Mouse (Mus musculus) regulatory T cell (primary cell): ENCODE data around the gene Map2k4.

Experiments used
- in situ Hi-C: fragments of 300-600 bp; cut with MboI, MseI; formaldehyde crosslinking; loops from one replicate; pipeline ENCODE4 v1.15.1; 2025; ENCODE audit warnings: high pct_unique_total_duplicates

Map2k4 gene

DNA sequence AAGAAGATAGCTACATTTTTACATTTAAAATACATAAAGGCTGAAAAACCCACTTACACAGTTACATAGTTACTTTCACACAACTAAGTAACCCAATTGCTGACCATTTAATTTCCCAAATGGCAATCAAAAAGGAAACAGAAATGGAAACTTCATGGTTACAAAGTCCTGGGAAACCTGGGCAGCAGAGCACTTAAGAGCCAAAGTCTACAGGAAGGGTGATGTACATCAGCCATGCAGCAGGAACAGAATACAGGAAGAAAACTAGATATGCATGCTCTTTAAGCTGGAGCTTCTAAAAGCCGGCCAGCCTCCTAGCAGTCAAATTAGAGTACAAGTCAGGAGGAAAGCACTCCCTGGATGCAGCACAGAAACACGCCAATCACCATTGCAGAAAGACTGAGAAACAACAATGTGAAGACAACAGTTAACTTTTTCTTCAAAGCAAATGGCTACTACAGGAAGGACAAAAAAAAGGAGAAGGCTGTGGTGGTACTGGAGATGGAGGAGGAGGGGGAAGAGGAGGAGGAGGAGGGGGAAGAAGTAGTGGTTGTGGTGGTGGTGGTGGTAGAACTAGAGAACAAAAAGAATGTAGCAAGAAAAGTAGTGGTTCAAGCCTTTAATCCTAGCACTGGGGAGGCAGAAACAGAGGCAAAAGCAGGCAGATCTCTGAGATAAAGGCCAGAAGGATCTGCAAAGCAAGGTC is 11.0 kb downstream of the Map2k4 start:
- in situ Hi-C loops, result loop anchor here (25.0 kb wide), 1 partner anchor 1865 kb away; the partner anchor contains the start of gene Hs3st3b1

DNA sequence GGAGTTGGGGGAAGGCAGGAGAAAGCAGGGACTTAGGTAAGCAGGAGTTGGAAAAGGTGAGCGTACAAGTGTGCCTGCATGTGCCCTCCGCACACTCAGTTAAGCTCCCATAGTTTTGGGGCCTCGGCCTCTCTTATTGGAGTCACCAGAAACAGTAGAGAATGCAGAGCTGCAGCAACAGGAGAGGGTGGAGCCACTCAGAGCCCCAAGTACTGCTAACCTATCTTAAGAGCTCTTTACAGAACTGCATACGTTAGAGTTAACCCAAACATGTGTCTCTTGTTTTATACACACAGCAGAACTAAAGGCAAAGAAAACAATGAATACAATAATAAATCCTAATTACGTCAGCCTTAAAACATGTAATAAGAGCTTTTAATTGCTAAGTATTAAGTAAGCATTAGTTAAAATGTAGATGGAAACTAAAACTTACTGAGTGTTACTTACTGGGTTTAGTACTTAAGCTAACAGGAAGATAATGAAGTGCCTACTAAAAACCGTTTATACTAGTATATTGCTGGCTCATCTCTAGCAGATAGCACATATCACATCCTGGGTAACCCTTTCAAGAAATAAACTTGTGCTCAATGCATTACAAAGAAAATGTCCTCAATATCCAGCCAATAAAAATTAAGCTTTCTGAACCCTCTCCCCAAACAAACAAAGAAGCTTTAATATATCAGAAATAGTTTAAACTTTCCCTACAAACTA is 14.0 kb downstream of the Map2k4 start:
- in situ Hi-C loops, result no loop called here

- in situ Hi-C loops, result no loop called here
Observed at GRCm38 (mm10) chr11:65773535-65773934, 14.6 kb downstream of the Map2k4 start.

DNA sequence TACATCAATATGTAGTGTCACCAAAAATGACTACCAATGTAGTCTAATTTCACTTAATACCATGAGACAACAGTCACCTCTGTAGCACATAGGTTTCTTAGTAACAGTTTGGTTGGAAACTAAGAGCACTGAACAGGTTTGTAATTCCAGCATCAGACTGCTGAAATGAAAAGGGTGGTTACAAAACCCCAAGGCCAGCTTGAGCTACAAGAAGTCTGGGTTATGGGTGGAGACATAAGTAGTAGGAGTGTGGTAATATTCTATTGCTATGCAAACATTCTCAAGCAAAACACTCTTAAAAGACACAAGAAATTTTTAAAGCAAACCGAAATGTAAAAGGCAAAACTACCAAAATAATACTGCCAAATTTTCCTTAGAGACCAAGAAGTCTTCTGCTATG is 16.6 kb downstream of the Map2k4 start:
- in situ Hi-C loops, result no loop called here

GRCm38 (mm10) chr11:65769990-65770389 is 18.1 kb downstream of the Map2k4 start:
- in situ Hi-C loops, result no loop called here

GRCm38 (mm10) chr11:65768445-65768844 is 19.7 kb downstream of the Map2k4 start:
- in situ Hi-C loops, result no loop called here

DNA sequence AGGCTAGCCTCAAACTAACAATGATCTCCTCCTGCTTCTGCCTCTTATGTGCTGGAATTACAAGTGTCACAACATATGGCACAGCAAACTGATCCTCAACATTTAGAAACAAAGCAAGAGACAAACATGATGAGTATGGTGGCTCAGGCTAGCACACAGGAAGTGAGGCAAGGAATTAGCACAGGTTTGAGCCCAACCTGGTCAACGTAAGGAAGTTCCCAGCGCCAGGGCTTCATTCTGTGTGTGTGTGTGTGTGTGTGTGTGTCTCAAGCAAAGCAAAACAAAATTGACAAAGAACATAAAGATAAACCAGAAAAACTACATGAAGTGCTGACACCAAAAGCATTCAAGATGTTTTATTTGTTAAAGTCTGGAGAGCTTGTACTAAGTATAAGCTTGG is 27.2 kb downstream of the Map2k4 start:
- in situ Hi-C loops, result no loop called here

GRCm38 (mm10) chr11:65759350-65759749 is 28.7 kb downstream of the Map2k4 start:
- in situ Hi-C loops, result no loop called here

- in situ Hi-C loops, result no loop called here
Observed at GRCm38 (mm10) chr11:65754161-65754560, 33.9 kb downstream of the Map2k4 start.

DNA sequence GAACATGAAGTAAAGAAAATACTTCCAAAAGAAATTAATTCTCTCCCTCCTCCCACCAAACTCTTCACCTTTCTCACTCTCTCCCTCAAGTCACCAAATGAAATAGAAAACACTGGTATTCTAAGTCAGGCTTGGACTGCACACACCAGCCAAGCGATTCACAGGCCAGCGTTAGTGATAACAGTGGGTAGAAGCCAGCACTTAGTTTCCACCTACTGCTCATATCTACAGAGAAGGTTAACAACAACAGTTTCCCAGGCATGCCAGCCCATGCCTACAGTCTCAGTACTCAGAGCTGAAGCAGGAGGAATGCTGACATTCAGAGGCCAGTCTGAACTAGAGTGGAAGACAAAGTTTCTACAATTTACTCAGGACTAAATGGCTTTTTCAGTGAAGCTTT is 34.5 kb downstream of the Map2k4 start:
- in situ Hi-C loops, result no loop called here

DNA sequence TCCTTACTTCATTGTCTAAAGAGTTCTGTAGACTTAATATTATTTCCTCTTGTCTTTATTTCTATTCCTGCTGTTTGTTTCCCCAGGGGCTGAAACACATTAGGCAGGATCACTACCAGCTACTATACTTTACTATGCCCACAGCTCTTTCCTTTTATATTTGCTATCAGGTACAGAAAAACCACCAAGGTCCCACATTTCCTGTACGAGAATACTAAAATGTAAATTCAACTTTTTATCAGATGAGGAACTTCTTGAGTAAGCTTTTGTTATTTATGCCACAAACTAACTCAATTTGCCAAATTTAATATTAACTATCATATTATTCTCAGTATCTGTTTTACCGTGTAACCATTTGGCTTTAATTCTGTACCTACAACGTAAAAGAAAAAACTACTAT is 37.6 kb downstream of the Map2k4 start:
- in situ Hi-C loops, result no loop called here

GRCm38 (mm10) chr11:65747433-65747832 is 40.7 kb downstream of the Map2k4 start:
- in situ Hi-C loops, result no loop called here

DNA sequence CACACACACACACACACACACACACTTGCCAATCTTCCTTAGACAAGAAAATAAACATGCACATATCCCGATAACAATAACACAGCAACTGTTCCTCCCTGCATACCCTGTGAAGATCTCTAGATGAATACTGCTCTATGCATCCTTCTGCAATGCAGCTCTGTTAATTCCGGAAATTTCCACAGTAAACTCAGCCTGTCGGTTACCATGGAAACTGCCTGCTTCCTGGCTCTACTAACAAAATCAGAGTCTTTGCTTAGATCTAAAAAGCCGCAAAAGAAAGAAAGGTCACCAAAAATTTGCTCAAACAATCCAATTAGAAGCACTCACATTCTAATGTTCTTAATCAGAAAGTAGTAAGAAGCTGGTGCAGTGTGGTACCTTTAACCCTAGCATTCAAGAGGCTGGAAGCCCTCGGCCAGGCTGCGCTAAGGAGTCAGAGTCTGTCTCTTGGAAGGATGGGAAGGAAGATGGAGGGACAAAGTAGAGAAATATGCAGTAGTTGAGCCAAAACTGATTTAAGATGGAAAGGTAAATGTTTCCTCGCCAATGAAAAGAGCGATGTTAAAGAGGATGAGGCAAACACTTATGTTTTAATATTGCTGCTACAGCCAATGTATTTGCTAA is 42.3 kb downstream of the Map2k4 start:
- in situ Hi-C loops, result no loop called here

DNA sequence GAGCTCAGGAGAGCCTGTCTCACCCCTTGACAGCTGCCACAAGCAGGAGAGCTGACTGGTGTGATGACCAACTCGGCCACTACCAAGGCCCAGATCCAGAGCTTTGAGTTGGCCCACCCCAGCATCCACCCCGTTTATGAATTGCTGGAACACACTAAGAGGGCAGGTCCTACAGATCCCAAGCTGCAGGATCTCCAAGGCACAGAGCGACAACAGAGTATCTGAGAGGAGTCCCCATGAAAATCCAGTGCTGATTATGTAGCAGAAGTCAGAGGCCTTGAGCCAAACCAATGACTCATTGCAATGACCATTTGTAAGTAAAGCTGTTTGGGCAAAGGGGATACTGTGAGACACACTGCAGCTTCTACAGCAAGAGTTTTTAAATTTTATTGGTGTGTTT is 44.2 kb downstream of the Map2k4 start:
- in situ Hi-C loops, result no loop called here

GRCm38 (mm10) chr11:65740811-65741210 is 47.3 kb downstream of the Map2k4 start:
- in situ Hi-C loops, result no loop called here

DNA sequence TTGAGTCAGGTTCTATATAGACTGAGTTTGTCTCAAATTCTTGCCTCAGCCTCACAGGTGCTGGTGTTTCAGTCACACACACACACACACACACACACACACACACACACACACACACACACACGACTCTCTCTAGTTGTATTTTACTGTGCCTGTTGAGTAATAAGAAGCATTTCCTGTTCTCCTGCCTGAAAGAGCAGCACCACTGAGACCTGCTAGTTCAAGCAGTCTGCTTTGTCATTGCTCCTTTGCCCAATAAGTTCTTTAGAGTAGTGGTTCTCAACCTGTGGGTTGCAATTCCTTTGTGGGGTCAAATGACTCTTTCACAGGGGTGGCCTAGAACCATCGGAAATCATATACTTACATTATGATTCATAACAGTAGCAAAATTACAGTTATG is 47.7 kb downstream of the Map2k4 start:
- in situ Hi-C loops, result no loop called here

- in situ Hi-C loops, result no loop called here
Observed at GRCm38 (mm10) chr11:65739880-65740279, 48.2 kb downstream of the Map2k4 start.

- in situ Hi-C loops, result no loop called here
Observed at GRCm38 (mm10) chr11:65734656-65735055, 53.4 kb downstream of the Map2k4 start.

GRCm38 (mm10) chr11:65729623-65730217 is 58.4 kb downstream of the Map2k4 start:
- in situ Hi-C loops, result no loop called here

GRCm38 (mm10) chr11:65728906-65729305 is 59.2 kb downstream of the Map2k4 start:
- in situ Hi-C loops, result no loop called here

- in situ Hi-C loops, result no loop called here
Observed at GRCm38 (mm10) chr11:65723715-65724114, 64.4 kb downstream of the Map2k4 start.

- in situ Hi-C loops, result no loop called here
Observed at GRCm38 (mm10) chr11:65721615-65722014, 66.5 kb downstream of the Map2k4 start.
